Mouse (Mus musculus) adrenal gland (tissue): ENCODE measurements around the gene Megf6.

Source experiments
- intact Hi-C: fragments of 180-260 bp; cut with DNase I; formaldehyde crosslinking; loops from one replicate; pipeline ENCODE4 v1.15.1; 2025
- long read RNA-seq, 2 experiments: library from polyadenylated mRNA; unstranded; transcript quantifications; one replicate each; pipeline ENCODE4 v2.0.0; 2020; ENCODE audit warnings: borderline replicate concordance in 1 of 2; ENCODE audit not compliant: insufficient replicate concordance in 1 of 2

Megf6 gene
- long read RNA-seq, experiment 1, result 0 reads
- long read RNA-seq, experiment 2, result 0 reads

- intact Hi-C loops, result no loop called here
Measured at GRCm38 (mm10) chr4:154170506-154171150, at the start of gene Megf6. Gene Megf6 (plus strand): TSS chr4:154170730.

- intact Hi-C loops, result no loop called here
Measured at GRCm38 (mm10) chr4:154121800-154122199, 48.7 kb upstream of the Megf6 start.

DNA sequence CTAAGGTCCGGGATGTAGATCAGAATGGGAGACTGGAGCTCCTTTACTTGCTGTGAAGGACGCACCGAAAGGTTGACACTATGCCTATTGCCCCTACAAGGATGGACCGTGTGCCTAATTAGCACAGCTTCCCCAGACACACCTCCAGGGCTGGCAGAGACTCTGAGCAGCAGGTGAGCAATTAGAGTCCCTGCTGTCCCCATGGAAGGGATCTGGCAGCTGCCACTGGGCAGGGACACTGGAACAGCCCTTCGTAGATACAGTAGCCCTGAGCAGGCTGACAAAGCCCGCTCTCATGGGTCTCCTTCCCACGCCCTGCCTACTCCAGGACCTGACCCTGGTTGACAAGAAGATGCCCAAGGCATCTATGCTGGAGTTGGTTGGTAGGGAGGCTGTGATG is 48.2 kb upstream of the Megf6 start:
- intact Hi-C loops, result no loop called here

DNA sequence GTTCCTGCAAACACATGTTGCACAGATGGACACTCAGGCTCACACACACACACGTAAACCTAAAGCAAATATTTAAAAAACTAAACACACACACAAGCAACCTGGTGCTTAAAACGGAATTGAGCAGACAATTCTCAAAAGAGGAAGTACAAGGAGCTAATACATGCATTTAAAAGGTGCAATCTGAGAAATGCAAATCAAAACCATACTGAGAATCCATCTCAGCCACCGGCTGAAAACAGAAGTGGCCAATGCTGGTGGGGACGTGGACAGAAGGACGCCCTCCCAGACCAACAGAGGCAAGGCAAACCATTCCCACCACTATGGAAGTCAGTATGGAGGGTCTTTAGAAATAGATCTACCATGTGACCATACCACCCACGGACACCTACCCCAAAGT is 47.0 kb upstream of the Megf6 start:
- intact Hi-C loops, result no loop called here

DNA sequence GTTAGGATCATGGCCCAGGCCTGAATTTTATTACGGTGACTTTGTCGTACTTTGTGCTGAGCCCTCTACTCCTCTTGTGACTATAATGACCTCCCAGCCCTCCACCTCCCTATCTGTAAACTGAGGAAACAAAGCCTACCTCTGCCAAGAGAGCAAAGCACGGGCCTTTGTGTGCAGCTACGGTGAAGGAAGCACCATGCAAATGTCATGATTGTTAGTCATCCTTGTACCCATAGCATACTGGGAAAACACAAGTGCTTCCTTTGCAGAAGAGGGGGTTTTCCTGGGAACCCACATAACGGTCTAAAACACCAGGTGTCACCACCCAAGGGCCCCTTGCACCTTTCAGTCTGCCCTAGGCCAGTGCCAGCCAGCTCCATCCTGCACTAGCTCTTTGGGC is 45.3 kb upstream of the Megf6 start:
- intact Hi-C loops, result no loop called here

DNA sequence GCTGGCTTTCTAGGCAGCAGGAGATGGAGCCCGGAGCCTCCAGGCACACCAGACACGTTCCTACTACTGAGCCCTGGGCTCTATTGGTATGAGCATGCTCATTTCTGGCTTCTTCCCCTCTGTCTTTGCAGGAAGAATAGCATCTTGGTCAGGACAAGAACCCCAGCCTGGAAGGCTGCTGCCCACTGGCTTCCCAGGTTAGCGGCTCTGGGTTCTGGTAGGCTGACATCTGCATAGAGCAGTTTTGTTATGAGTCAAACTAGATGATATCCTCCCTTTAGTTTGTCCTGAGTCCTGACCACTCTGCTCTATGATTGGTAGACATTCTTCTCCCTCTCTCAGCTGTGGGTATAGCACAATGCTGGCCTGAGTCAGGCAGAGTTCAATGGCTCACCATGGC is 43.3 kb upstream of the Megf6 start:
- intact Hi-C loops, result no loop called here

GRCm38 (mm10) chr4:154129950-154130349 is 40.6 kb upstream of the Megf6 start:
- intact Hi-C loops, result no loop called here

- intact Hi-C loops, result no loop called here
Measured at GRCm38 (mm10) chr4:154131894-154132293, 38.6 kb upstream of the Megf6 start.

- intact Hi-C loops, result no loop called here
Measured at GRCm38 (mm10) chr4:154134803-154135202, 35.7 kb upstream of the Megf6 start.

GRCm38 (mm10) chr4:154137139-154137538 is 33.4 kb upstream of the Megf6 start:
- intact Hi-C loops, result no loop called here

DNA sequence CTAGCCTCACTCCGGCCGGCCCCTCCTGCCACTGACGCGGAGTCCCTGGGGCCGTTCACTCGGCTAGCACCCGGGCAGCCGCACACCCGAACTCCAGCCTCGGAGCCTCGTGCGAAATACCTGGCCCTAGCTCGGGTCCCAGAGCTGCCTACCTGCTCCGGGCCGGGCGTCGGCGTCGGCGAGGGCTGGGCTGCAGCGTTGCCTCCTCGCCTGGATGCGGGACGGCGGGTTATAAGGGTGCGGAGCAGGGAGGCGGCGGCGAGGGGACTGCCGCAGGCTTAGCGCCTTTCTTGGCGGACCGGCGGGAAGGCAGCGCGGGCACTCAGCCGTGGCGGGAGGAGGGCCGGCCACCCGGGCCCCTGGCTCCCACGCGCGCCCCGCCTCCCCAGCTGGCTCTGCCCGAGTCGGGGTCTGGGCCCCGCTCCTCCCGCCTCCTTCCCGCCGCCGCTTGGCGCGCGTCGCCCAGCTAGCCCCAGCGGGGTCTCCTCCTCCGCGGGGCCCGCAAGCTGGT is 30.8 kb upstream of the Megf6 start:
- intact Hi-C loops, result loop anchor here (5.0 to 10.0 kb wide), 2 partner anchors 127 to 165 kb away; partner anchors contain the start of genes Cep104, Dffb and Lrrc47

GRCm38 (mm10) chr4:154140182-154140212 is 30.5 kb upstream of the Megf6 start, which contains the start of gene Trp73:
Gene Trp73 (minus strand): TSS chr4:154140208.
- intact Hi-C loops, result loop anchor here (5.0 to 10.0 kb wide), 2 partner anchors 128 to 165 kb away; partner anchors contain the start of genes Cep104, Dffb and Lrrc47

- intact Hi-C loops, result loop anchor here (5.0 to 10.0 kb wide), 2 partner anchors 128 to 166 kb away; partner anchors contain the start of genes Cep104, Dffb and Lrrc47
Measured at GRCm38 (mm10) chr4:154140213-154141008, 30.1 kb upstream of the Megf6 start.

DNA sequence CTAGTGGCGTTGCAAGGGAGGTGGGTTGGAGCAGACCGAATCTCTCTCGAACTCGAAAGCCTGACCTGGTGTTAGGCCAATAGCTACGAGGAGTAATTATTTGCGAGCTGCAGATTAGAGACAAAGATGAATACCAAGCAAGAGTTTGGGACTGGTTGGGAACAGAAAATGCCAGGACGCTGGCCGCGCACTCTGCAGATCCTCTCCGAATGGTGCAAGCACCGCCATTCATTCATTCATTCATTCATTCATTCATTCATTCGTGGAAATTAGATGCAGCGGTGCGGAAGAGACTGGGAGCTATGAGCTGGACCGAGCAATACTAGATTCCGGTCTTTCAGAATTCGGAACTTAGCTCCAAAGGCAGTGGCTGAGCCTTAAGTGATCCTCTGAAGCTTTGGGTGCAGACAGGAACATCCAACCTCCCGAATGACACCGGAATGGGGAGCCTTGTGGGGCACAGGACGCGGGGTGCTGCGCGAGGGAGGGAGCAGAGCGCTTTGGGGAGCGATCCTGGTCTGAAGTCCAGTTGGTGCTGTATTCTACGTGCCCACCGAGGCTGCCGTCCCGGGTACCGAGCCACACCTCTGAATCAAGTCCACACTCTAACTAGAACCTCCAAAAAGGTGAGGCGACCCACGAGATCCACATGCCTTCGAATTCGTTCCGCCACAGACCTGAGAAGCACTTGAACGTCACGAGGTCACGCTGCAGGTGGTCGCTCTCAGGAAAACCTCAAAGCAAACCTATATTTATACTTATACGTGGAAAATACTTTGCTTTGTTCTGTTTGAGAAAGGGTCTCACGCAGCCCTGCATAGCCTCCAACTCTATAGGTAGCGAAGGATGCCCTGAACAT is 29.3 kb upstream of the Megf6 start:
- intact Hi-C loops, result loop anchor here (5.0 to 10.0 kb wide), 2 partner anchors 129 to 166 kb away; partner anchors contain the start of genes Cep104, Dffb and Lrrc47

DNA sequence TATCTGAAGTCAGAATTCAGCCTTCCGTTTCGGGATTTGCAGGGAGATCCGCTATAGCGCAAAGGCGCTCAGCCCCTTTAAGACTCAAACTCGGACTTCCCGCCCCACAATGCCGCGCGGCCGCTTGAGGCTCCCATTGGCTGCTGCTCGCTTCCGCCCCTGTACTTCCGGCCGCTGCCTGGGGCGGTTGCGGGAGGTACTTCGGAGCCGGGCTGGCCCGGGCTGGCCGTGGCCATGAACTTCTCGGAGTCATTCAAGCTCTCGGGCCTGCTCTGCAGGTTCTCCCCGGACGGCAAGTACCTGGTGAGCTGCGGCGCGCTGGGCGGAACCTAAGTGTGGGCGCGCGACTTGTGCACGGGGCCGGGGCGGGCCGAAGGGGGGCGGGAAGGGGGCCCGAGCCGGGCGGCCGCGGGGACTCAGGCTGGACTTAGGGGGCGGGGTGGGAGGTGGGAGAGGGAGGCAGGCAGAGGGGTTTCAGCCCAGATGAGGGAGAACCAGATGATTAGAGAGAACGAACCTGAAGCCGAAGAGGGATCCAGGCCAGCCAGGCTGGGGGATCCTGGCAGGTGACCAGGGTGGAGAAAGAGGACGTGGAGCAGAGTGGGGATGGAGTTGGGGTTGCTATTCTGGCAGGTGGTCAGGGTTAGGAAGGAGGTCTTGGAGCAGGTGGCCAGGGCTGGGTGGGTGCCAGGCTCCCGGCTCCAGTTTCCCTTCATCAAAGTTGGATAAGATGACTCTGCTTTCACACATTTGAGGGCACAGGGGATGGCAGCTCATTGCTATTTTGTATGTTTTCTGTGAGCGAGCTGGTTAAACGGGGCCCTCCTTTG is 28.1 kb upstream of the Megf6 start, which contains the start of gene Wrap73:
TSS of gene Wrap73 (plus strand) at position 162 of the 830 bp plus-strand sequence.
- intact Hi-C loops, result loop anchor here (5.0 to 10.0 kb wide), 2 partner anchors 130 to 168 kb away; partner anchors contain the start of genes Cep104, Dffb and Lrrc47

DNA sequence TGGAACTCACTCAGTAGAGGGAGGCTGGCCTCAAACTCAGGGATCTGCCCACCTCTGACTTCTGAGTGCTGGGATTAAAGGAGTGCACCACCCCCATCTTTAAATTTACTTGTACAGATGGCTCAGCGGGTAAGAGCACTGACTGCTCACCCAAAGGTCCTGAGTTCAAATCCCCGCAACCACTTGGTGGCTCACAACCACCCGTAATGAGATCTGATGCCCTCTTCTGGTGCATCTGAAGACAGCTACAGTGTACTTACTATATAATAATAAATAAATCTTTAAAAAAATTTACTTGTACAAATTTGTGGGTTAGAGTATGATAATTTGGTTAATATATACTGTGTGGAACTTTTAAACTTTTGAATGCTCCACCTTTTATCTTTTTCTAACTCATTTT is 25.8 kb upstream of the Megf6 start:
- intact Hi-C loops, result loop anchor here (5.0 to 10.0 kb wide), 2 partner anchors 132 to 170 kb away; partner anchors contain the start of genes Cep104, Dffb and Lrrc47

DNA sequence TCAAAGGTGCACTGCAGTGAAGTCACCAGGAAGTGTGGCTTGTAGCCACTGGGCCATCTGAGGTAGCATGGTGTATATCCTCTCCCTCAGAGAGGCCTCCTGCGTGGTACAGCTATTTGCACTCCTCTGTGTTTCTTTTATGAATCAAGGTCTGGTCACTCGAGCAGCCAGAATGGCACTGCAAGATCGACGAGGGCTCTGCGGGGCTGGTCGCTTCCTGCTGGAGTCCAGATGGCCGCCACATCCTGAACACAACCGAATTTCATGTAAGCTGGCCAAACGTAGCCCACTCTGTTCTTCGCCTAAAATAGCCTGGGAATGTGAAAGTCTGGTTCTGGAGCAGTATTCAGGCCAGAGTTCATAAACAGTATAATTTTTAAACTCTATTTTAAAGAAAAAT is 24.2 kb upstream of the Megf6 start:
- intact Hi-C loops, result loop anchor here (10.0 kb wide), 1 partner anchor 172 kb away; the partner anchor contains the start of genes Cep104 and Dffb

DNA sequence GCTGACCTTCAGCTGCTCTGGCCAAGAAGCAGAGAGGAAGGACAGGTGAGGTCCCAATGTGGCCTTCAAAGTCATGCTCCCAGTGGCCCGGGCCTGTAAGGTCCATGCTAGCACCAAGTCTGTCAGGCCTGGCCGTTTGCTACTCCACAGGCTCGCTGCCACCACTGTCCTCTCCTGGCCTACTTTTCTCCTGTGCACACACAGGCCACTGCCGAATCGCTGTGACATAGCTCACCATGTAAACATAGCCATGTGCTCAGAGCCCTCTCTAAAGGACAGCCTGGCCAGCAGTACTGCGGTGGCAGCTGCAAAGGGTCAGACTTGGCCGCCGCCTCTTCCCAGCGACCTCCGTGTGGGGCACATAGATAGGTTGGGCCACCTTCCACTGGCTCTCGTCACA is 16.4 kb upstream of the Megf6 start:
- intact Hi-C loops, result no loop called here

- intact Hi-C loops, result no loop called here
Measured at GRCm38 (mm10) chr4:154156050-154156449, 14.5 kb upstream of the Megf6 start.

- intact Hi-C loops, result no loop called here
Measured at GRCm38 (mm10) chr4:154157970-154158662, 12.4 kb upstream of the Megf6 start.
